Mouse (Mus musculus): ENCODE results near the gene Gnai3.

The Gnai3 gene

DNA sequence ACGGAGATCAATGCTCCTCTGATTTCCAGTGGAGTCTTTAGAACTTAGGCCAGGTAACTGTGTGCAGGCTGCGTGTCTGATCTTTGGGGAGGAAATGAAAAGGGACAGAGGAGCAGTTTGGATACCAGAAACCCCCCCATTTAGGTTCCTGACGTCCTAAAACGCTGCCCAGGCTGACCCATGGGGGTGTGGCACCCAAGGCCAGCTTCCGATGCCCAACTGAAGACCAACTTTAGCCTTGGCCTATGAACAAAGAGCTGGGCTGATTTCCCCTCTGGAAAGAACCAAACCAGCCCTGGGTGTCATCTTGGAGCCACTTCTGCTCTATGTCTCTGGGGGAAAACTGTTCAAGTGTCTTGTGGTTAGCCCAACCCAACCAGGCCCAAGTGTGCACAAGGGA lies 18.1 kb upstream of the Gnai3 start:
- DNase-seq (ENCODE audit: low spot score in 2 of 2) = no peak

DNA sequence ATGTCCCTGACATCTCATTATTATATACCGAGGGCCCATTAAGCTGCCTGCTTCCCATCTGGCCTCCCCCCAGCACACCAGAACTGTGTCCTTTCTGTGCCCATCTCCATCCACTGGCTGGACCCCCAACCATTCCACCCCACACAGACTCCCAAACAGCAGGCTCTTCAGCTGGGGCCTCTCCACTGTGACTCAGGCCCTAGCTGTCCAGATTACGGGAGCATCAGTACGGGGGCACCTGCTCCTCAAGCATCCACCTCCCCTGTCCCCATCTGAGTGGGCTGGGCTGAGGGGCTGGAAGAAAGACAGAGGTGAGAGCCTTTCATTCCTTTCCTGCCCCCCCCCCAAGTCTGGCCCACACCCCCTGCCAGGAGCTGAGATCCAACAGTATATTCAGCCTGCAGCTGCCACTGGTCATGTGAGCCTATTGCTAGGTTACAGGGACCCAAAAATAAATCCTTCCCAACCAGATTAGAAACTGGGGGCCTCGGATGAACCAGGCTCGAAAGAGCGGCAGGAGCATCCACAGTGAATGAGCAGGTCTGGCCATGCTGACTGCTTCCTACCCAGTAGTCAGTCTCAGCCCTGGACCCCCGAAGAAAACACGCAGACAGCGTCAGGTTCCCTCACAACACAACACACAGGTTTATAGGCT lies 12.6 kb upstream of the Gnai3 start:
- no peak for DNase-seq (ENCODE audit: low spot score in 2 of 2)

DNA sequence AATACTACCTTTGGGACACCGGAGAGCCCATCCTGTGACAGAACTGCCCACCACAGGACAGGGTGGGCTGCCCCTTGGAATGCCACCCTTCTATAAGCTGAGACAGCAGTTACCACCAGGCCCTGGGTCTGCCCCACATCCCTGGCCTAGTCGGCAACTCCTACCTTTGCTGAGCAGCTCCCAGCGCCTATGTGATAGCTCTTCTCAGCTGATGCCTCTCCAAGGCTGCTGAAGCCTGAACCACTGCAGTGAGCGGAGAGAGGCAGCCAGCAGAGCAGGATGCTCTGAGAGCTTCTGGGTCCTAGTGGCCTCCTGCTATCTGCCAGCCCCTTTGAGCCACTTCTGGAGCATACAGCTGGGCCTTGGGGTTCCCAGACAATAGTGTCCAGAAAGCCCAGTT lies 8.7 kb upstream of the Gnai3 start, which contains the start of gene Gpr61:
Gene Gpr61 (minus strand): TSS at position 227 of the 400 bp plus-strand sequence.
- DNase-seq (ENCODE audit: low spot score in 2 of 2) = no peak

DNA sequence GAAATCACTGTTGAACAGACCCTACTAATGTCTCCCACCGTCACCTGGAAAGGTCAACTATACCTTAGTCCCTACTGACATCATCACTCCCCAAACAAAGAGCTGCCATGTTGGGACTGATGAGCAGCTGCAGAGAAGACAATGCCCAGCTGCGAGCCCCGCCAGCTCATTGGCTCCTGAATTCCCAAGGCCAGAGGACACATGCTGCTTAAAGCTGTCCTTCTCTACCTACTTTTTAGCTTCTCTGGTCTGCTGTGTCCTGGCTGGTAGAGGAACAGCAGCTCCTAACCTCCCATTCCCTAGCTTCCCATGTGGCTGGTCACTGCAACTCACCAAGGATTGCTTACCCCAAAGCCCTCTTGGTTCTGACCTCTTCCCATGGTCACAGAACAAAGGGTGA lies 6.3 kb upstream of the Gnai3 start:
- no peak for DNase-seq (ENCODE audit: low spot score in 2 of 2)

DNA sequence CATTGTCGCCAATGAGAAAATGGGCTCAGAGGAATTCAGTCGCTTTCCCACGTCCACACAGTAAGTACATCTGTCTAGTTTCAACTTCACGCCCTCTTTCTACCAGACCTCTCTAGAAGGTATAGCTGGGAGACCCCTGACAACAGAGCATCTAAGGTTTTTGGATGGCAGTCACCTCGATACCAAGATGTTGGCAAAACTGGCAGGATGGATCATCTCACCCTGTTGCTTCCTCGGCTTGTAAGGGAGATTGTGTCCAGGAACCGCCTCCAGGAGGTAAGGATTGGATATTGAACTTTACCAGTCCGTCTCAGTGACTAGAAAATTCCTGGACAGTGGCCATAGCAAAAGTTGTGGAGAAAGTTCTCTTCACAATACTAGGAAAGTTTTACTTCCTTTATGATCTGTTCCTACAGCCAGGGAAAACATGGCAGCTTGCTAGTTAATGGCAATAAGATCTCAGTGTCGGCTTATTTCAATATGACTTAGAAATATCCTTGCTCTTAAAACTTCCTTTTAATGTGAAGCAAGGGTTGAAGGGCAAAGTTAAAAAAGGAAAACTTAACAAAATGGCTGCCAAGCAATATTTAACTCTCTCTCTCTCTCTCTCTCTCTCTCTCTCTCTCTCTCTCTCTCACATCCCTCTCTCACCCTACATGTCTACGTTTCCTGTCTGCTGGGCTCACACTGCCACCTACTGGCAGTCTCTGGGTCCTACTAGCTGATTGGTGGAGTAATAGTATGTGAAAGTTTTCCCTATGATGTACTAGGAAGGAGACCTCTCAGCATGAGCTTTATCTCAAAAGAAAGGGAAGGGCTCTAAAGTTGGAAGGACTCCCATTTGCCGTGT lies 1.7 kb upstream of the Gnai3 start:
- peak; percentile 82 to 91 for DNase-seq (ENCODE audit: low spot score in 2 of 2)

DNA sequence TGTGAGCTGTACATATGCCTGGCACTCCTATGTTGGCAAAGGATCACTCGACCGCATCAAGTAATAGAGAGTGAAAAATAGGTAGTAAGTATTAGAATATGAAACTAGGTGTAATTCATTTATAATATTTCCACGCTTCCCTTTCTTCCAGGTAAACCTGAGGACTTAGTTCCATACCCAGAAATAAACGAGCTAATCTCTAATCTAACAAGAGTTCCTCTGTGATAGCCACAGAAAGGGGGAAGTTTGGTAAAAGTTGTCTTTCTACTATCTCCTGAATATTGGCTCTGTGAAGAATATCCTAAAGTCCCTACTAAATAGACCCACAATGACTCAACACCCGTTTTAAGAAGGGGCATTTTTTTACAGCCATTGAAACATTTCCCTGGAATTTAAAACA lies 725 bp upstream of the Gnai3 start:
- DNase-seq (ENCODE audit: low spot score in 2 of 2) = no peak

DNA sequence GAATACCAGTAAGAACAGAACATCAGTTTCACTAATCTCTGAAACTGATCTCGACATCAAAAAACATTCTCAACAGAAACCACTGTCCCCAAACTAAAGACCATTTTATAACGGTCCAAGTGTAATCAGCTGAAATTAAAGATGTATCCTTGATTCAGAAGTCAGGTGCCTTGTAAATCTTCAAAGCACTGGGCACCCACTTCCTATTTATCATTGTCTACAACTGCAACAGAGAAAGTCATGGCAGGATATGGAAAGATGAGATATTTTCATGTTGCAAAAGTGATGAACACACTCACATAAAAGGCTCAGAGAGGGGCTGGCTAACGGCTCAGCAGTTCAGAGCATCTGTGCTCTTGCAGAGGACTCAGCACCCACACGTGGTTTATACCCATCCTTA lies 5.2 kb downstream of the Gnai3 start:
- DNase-seq (ENCODE audit: low spot score in 2 of 2) = no peak

DNA sequence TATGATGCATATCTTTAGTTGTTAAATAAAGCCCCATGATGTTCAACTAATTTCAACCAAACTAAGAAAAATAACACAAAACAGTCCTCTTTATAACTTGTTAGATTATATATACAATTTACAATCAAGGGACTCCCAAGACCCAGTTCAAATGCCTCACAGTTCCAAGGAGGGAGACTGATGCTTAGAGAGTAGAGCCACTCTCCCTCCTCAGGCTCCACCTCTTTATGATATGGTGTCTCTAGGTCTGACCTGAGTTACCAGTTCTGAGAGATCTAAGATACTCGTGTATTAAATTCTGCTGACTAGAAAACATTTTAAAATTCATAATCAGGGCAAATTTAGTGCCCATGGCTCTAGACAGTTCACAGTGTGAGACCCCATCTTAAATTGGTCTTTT lies 6.8 kb downstream of the Gnai3 start:
- no peak for DNase-seq (ENCODE audit: low spot score in 2 of 2)

DNA sequence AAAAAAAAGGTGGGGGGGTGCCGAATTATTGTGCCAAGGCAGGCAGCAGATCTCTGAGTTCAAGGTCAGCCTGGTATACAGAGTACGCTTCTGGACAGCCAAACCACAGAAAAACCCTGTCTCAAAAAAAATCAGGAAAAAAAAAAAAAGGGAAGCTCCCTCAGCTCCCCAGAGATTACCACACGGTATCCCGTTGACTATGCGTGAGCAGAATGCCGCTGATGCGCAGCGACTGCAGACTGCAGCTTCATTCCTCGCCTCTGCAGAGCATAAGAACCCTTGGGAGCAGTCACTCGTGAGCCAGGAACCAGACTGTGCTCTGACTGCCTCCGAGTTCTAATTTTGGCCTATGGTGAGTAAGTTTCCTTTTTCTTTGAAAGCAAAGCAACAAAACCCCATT lies 11.2 kb downstream of the Gnai3 start:
- DNase-seq (ENCODE audit: low spot score in 2 of 2) = no peak

DNA sequence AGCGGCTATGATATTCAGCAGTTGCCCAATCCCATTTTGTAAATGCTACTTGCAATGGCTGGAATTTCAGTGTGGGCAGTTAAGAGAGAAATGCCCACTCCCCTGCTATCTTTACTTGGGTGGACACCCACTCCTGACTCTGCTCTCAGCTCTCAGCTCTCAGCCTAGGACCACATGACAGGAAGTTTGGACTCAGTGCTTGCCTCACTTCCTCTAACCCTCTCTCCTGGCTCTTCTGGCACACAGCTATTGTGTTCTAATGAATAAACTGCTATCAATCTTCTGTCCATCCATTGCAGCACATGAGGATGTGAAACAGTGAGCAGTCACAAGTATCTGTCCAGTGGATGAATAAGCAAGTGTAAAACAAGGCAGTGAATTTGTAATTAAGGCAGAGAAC lies 13.5 kb downstream of the Gnai3 start:
- DNase-seq (ENCODE audit: low spot score in 2 of 2) = no peak

DNA sequence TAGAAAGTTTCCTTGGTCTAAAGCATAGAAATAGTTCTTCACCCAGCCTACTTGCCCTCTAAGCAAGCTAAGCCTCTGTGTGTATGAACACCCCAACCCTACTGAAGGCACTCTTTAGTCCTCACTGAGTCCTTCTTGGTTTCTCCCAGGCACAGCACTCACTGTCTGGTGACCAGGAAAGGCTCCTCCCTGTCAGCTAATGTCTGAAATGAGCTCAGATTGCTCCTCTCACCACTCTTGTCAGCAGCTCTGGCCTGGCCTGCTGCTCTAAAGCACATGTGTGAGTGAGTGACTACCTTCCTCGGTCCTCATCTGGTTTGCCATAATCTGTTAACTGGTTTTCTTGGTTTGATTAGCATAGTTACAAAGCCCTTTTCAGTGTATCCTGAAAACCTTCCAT lies 14.1 kb downstream of the Gnai3 start:
- DNase-seq (ENCODE audit: low spot score in 2 of 2) = no peak

DNA sequence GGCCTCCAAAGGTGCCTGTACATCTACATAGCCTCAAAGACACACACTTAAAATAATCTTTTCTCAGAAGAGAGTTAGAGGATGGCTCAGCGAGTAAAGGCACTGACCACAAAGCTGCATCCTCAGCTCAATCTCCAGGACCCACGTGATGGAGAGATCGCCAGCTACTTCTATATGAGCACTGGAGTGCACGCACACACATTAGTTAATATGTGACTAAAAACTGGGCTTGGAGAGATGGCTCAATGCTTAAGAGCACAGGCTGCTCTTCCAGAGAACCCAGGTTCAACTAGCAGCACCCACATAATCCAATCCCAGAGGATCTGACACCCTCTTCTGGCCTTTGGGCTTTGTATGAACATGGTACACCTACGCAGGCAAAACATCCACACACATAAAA lies 14.7 kb downstream of the Gnai3 start:
- DNase-seq (ENCODE audit: low spot score in 2 of 2) = no peak

DNA sequence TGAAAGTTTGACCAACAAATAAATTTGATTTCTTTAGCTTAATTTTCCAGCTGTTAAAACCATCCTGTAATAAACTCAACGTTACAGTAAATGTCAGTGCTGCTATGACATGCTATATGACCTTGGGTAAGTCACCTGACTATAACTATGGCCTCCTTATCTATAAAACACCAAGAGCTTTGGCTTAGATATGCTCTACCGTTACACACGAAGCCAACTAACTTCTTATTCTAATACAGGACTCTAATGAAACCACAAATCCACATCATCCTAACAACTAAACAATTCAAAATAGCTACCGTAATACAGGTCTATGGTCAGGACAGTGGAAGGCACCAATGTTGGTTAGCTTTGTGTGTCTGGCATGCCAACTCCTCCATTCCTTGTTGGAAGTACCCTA lies 16.1 kb downstream of the Gnai3 start:
- DNase-seq (ENCODE audit: low spot score in 2 of 2) = no peak

DNA sequence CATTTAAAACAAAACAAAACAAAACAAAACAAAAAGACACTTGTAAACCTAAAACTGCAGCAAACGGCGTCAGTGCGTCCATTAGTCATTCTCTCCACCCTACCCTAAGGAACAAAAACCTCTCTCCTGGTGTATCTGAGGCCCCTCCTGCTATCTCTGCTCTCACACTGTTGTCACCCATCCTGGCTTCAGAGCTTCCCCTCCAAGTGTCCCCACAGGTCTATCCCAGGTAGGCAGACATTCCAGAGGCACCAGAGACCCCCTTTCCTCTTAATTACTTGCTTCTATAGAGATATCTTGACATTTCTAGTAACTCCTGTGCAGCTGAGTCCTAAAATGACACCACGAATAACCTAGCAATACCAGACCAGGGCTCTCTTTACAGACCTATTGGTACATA lies 16.6 kb downstream of the Gnai3 start:
- DNase-seq (ENCODE audit: low spot score in 2 of 2) = no peak

DNA sequence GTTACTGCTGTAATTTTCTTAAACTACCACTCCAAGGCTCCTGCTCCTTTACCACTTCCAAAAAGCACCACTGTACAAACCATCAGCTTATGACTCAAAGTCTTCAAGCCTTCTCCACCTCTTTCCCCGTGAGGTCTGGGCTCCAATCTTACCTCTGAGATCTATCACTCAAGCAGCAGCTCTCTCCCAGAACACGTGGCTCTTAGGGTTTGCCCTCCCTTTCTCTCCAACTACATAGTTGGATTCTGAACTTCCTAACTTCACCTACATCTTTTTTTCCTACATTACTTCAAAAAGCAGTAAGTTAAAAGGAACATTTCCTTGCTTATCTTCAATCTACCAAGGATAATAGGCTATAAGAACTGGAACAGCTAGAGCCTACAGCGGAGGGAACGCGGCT lies 17.4 kb downstream of the Gnai3 start:
- DNase-seq (ENCODE audit: low spot score in 2 of 2) = no peak

DNA sequence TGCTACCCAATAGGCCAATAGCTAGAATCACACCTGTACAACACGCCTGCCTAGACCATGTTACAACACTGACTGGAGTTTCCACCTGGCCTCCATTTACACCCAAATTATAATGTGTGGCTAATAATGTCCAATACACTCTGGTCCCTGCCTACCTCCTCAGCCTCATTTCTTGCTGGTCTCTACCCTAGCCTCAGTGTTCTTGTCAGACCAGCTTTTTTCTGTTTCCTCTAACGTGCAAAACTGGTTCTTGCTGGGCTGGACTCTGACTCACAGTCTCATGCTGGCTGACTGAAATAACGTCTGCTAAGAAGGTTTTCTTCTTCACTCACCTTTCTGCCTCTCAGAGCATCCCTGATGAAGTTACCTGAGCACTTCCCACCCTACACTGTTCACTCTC lies 19.6 kb downstream of the Gnai3 start:
- DNase-seq (ENCODE audit: low spot score in 2 of 2) = no peak

DNA sequence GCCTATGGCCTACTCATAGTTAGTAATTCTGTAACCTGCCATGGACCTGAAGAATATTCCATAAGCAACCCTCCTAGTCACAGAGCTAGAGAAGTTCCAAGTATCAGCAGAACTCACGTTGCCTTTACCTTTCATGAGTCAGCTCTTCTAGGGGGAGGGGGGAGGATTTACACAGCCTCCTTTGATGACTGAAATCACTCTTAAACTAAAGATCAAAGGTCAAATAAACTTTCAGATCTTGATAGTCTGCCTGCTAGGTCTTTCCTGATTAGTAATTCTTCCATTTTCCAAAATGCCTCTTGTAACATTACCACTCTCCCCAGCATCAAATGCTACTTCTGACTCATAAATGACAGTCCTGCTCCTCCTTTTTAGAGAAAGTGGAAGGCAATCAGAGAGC lies 21.8 kb downstream of the Gnai3 start:
- DNase-seq (ENCODE audit: low spot score in 2 of 2) = no peak

DNA sequence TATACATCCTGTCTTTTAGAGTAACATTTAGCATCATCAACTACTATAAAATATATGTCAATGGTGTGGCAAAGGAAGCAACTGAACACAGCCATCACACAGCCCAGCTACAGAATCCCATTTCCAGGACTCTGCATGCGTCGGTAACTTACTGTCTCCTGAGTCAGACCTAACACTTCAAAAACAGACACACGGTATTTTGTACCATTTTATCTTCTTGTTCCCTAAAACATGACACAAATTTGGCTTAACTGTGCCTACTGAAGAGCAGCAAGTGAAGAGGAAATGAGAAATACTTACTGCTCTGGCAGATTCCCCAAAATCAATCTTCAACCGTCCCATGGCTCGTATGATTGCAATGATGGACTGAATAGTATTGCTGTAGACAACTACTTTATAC lies 22.7 kb downstream of the Gnai3 start:
- DNase-seq (ENCODE audit: low spot score in 2 of 2) = no peak

DNA sequence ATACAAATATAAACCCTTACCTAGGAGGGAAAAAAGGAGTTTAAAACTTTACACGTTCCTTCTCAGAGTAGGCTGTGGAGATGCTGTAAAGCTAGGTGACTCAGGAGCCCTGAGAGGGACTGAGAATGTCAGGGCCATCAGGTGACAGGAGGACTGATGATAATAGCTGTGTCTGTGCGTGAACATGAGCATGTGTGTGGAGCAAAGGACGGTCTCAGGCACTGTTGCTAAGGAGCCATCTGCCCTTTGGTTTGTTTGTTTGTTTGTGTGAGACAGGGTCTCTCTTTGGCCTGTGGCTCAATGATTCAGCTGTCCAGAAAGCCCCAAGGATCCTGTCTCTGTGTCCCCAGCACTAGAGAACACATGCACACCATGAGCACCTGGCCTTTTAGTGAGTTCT lies 24.8 kb downstream of the Gnai3 start:
- no peak for DNase-seq (ENCODE audit: low spot score in 2 of 2)

DNA sequence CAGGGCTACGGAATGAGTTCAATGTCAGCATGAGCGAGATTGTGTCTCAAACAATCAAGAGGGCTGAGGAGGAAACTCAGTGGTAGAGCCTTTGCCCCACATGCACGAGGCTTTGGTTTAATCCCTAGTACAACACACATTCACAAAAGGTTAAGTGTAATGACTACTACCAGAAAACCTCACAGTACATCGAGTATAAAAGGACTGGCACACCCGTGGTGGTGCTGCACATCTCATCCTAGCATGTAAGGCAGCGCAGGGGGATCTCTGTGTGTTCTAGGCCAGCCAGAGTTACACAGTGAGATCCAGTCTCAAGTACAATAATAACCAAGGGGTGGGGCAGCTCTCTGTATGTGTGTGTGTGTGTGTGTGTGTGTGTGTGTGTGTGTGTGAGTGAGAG lies 28.5 kb downstream of the Gnai3 start:
- no peak for DNase-seq (ENCODE audit: low spot score in 2 of 2)

DNA sequence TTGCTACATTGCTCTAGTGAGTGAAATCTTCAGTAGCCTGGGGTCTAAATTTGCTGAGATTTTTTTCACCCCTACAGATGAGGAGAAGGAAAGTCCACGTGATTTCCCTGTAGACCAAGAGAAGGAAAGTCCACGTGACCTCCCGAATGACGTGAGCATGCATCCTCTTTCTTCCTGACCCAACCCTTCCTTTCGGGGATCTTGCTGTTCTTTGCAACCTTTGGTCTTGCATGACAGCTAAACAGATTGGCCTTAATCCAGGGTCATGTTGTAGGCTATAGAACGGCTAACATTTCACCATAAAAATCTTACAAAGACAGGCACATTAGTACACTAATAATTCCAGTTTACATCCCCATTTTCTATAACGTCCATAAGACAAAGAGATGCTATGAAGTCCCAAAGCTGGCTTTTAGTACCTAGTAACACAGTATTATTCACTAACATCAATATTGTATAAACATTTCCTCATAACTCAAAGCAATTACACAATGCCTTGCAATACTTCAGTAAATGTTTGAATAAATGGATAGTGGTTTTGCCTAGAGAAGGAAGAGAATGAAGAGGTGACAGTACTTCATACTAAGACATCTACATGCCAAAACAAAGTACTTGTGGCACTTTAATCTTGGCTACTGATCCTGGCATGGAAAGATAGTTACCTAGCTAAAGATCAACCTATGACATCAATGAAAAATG lies 32.2 kb downstream of the Gnai3 start:
- no peak for DNase-seq (ENCODE audit: low spot score in 2 of 2)

DNA sequence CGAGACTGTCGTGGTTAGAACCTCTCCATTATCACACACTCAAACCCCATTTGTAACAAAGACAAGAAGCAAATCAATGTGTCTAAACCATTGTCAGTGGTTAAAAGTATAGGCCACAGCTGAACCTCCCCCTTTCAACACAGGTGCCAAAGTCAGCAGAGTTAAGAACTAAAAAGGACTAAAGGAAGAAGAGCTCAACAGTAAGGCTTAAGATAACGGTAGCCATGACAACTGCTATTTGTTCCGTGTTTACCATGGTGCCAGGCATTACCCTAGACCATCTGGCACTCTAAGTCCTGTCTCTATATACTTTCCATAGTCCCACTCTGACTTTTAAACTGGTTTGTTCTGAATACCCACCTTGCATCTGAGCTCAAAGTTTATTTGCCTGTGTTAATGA lies 33.3 kb downstream of the Gnai3 start:
- no peak for DNase-seq (ENCODE audit: low spot score in 2 of 2)

DNA sequence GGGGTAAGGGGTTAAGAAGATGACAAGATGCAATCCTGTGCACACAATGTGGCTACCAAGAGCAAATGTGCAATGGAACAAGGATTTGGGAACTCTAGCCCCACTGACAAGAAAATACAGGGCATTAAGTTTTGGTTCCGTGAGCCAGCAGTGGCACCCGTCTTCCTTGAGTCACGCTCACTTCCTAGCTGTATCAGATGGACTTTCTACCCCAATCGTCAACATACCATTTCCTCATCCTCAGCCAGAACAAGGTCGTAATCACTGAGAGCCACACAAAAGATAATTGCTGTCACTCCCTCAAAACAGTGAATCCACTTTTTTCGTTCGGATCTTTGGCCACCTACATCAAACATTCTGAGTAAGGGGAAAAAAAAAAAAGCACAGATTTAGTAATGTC lies 33.7 kb downstream of the Gnai3 start:
- DNase-seq (ENCODE audit: low spot score in 2 of 2) = no peak
